Mouse (Mus musculus) forebrain, embryonic 13.5 days (tissue): ENCODE measurements around the gene Usp34. TPM values are rescaled to one million over a fixed set of nuclear protein-coding genes. Genes with fewer than 3 reads are reported as not detected.
"Not testable (repeated sequence)": the region's sequence is repeated elsewhere in the genome, so short reads cannot be mapped to it uniquely, and the experiment has no call there.

Experiments
- ATAC-seq: fragments of 200-750 bp; cut with Nextera tagmentation; 2 replicates; pipeline ENCODE4 v1.8.0; 2017
- H3K27ac ChIP-seq: fragments of 300-500 bp; sonication (generic); 2 replicates; pipeline ENCODE4 v1.5.1; 2015; ENCODE audit warnings: inconsistent platforms, mild to moderate bottlenecking, moderate library complexity
- H3K27me3 ChIP-seq: fragments of 300-500 bp; sonication (generic); 2 replicates; pipeline ENCODE4 v1.6.1; 2015; ENCODE audit warnings: mild to moderate bottlenecking, inconsistent platforms
- H3K36me3 ChIP-seq: fragments of 300-500 bp; sonication (generic); 2 replicates; pipeline ENCODE4 v1.6.1; 2015; ENCODE audit warnings: mild to moderate bottlenecking, inconsistent platforms; ENCODE audit not compliant: poor library complexity, severe bottlenecking
- H3K4me1 ChIP-seq: fragments of 300-500 bp; sonication (generic); 2 replicates; pipeline ENCODE4 v1.6.1; 2015; ENCODE audit warnings: inconsistent platforms
- H3K4me2 ChIP-seq: fragments of 300-500 bp; sonication (generic); 2 replicates; pipeline ENCODE4 v1.6.1; 2015; ENCODE audit warnings: inconsistent platforms, mild to moderate bottlenecking, moderate library complexity
- H3K4me3 ChIP-seq: fragments of 300-500 bp; sonication (generic); 2 replicates; pipeline ENCODE4 v1.5.1; 2015; ENCODE audit warnings: mild to moderate bottlenecking, inconsistent platforms
- H3K9ac ChIP-seq: fragments of 300-500 bp; sonication (generic); 2 replicates; pipeline ENCODE4 v1.6.1; 2015; ENCODE audit warnings: mild to moderate bottlenecking, inconsistent platforms
- H3K9me3 ChIP-seq: fragments of 300-500 bp; sonication (generic); replicated peaks from 2 replicates; pipeline ENCODE4 v1.6.1; 2016; ENCODE audit warnings: inconsistent platforms
- WGBS: fragments of 180-500 bp; shearing (Covaris S2); methylation state at CpG from one replicate; pipeline ENCODE4 v1.1.7; 2015; 5-methylcytosine and 5-hydroxymethylcytosine counted together
- polyA plus RNA-seq: library from polyadenylated mRNA; unstranded; fragments of >200 nt; fragmentation: Nextera tagmentation; extraction: Ambion mirVana; gene quantifications from 2 replicates; pipeline ENCODE4 v1.2.1, GENCODE M21; 2015

Gene Usp34
- polyA plus RNA-seq, 1 experiment from 2014 or later = 27.1 TPM

DNA sequence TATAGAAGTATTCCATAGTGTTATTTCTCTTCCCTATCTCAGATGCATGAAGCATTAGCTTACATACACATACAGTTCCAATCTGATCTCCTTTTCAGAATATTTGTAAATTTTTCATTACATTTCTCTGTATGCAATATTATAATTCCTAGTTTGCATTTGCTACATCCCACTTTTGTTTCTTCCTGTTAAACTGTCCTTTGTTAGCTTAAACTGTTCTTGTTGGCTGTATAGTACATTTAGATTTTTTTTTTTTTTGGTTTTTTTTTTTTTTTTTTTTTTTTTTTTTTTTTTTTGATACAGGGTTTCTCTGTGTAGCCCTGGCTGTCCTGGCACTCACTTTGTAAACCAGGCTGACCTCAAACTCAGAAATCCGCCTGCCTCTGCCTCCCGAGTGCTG, 159.2 kb downstream of the Usp34 start:
- not testable (repeated sequence) for H3K27ac ChIP-seq, H3K4me2 ChIP-seq, H3K9me3 ChIP-seq, ATAC-seq, H3K9ac ChIP-seq, H3K4me1 ChIP-seq, H3K27me3 ChIP-seq, H3K4me3 ChIP-seq
- WGBS = 90% methylated on average over 2 of the region's 2 CpGs
- peaks cover 43% of the 10 kb centered on the region for H3K36me3 ChIP-seq

DNA sequence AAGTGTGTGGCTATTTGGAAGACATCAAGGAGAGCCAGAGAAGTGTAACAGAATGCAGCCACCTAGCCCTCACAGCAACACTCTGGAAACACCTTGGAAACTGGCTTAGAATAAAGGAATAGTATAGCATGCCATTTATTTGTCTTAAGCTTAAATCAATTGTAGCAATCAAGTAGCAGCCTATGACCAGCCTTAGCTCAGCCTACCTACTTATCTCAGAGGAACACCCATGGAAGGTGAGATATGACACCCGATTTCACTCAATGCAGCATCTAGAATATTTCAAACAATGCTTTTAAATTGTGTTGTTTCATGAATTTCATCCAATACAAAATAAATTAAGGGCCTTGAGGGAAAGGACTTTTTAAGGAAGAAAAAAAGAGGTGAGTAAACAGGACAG, 183.3 kb downstream of the Usp34 start:
- peaks cover 5% of the 10 kb centered on the region; the same call in 1 of the 2 replicates for H3K4me1 ChIP-seq
- H3K4me3 ChIP-seq = no peak overlapping the region
- no peaks in the 10 kb centered on the region for H3K27me3 ChIP-seq
- 100% methylated on average over 1 of the region's 1 CpGs for WGBS
- H3K27ac ChIP-seq = no peak overlapping the region
- no peaks in the 10 kb centered on the region for H3K9me3 ChIP-seq
- no peak for ATAC-seq
- H3K36me3 ChIP-seq = peaks cover 93% of the 10 kb centered on the region
- H3K9ac ChIP-seq = no peak overlapping the region
- no peak overlapping the region for H3K4me2 ChIP-seq

DNA sequence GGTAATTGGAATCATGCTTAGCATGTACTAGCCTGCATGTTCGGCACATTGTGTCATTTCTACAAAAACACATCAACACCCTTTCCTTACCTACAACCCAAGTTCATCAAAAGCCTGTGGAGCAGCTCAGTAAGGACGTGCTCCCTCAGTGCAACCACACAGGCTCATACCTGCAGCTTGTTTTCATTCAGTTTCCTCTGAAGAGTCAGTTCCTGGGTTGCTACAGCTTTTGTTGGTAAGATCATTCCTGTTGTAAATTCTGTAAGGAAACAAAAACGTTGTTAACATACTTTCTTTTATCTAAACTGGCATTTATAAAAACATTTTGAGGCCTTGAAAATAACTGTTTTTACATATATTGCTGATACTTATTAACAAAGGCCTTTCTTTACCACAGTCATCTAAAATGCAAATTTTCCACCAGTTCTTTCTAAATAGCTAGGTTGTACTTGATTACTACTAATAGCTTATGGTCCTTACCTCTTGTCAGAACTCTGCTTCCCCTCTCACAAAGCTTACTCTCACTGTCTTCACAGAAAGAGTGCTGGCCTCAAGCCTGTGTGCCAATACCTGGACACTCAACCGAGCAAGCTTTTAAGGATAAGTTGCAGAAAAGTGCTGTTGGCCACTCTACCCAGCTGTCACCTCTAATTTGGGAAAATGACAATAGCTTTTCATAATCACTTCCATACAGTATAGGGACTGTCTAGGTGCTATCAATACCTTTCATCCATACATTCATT, 185.5 kb downstream of the Usp34 start:
- H3K4me2 ChIP-seq = no peak overlapping the region
- H3K4me1 ChIP-seq = peaks cover 25% of the 10 kb centered on the region
- H3K9ac ChIP-seq = no peak overlapping the region
- H3K4me3 ChIP-seq = no peak overlapping the region
- no peak for ATAC-seq
- peaks cover 86% of the 10 kb centered on the region for H3K36me3 ChIP-seq
- WGBS = 91% methylated on average over 4 of the region's 4 CpGs
- no peaks in the 10 kb centered on the region for H3K9me3 ChIP-seq
- no peak overlapping the region for H3K27ac ChIP-seq
- H3K27me3 ChIP-seq = no peaks in the 10 kb centered on the region

DNA sequence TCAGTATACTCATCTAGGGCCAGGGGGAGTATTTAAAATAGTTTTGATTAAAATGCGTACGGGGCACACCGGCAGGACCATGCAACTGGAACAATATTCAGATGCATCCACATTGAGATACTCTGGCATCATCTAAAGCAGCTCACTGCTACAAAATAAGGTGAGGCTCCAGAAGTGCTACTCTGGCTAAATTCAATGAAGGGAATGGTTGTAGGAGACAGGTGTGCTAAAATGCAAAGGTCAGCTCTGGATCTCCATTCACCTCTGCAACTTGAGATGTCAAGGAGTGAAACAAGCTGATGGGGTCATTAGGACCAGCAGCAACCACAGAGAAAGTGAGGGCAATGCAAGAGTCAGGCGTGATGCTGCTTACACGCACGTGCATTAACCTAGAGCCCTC, 188.5 kb downstream of the Usp34 start:
- H3K4me1 ChIP-seq = peaks cover 25% of the 10 kb centered on the region
- H3K36me3 ChIP-seq = peaks cover 56% of the 10 kb centered on the region
- H3K27ac ChIP-seq = no peak overlapping the region
- WGBS = 94% methylated on average over 6 of the region's 6 CpGs
- H3K27me3 ChIP-seq = no peaks in the 10 kb centered on the region
- H3K4me2 ChIP-seq = peak overlapping the region; percentile 87
- H3K9ac ChIP-seq = no peak overlapping the region
- H3K4me3 ChIP-seq = no peak overlapping the region
- no peak for ATAC-seq
- H3K9me3 ChIP-seq = no peaks in the 10 kb centered on the region

DNA sequence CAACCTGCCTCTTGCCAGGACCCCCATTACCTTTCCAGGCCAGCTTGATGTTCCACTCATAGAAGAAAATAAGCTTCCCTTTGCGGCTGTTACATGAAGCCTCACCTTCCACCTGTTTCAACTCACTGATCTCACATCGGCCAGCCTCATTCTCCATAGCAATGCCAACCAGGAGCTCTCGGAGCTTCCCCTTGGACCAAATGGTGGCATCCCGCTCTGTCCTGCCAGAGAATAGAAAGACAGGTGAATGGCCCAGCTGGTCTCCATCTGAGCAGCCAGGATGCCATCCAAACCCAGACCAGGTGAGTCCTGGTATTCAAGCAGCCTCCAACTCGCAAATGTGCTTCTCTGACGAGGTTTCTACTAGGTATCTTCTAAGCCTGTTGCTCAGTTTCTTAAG, 190.0 kb downstream of the Usp34 start:
- H3K4me3 ChIP-seq = peak overlapping the region; percentile 84
- peak overlapping the region; percentile 96; the same call in 1 of the 2 replicates for H3K27ac ChIP-seq
- H3K36me3 ChIP-seq = peaks cover 42% of the 10 kb centered on the region
- no peaks in the 10 kb centered on the region for H3K27me3 ChIP-seq
- H3K4me1 ChIP-seq = peaks cover 25% of the 10 kb centered on the region
- H3K9me3 ChIP-seq = no peaks in the 10 kb centered on the region
- H3K9ac ChIP-seq = peak overlapping the region; percentile 91
- 40% methylated on average over 6 of the region's 6 CpGs for WGBS
- ATAC-seq = no peak
- H3K4me2 ChIP-seq = peak overlapping the region; percentile 87

DNA sequence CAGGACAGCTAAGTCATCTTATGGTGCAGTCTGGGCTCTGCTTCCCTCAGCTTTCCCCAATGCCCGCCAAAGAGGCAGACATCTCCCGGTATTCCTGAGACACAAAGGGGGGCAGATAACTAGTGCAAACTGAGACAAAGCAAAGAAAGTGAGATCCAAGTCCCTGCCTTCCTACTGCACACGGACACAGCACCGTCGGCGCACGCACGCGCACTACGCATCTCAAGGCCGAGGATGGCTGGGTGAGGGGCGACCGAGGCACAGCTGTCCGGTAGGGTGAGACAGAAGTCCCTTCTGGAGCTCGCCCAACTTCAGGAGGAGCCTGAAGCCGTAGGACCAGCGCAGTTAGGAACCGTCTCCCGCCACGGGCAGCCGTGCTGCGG, 190.6 kb downstream of the Usp34 start:
- under 1% methylated on average over 22 of the region's 22 CpGs for WGBS
- peak; percentile 86 for ATAC-seq
- H3K9me3 ChIP-seq = no peaks in the 10 kb centered on the region

DNA sequence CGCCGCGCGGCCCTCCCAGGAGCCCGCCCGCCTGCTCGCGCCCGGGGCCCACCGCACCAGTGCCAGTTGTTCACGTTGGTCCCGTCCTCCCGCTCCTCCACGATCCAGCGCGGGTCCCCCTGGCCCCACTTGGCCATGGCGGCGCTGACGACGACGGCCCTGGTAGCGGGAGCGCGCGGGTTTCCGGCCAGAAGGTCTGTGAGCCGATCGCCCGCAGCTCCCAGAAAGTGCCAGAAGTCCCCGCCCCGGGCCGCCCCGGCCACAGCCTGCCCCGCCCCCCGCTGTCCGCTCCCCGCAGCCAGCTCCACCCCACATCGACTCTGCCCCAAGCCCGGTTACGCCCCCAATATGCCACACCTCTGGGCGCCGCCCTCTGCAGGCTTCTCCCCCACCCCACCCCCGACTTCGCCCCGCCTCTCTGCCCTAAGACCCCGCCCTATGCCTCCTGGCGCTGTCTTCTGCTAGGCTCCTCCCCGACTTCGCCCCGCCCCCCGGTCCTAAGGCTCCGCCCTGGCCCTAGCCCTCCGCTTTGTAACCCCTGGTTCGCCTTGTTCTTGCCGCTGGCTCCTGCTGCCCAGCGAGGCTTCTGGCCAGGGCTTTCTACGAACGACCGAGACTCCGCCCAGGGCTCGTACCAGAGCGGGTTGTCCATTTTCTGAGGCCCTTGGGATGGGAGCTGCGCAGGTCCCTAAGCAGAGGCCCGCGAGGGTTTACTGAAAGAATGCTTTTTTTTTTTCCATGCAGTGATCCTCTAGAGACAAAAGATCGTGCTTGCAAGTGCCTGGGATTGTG, 191.2 kb downstream of the Usp34 start, which contains the start of gene Ahsa2:
Gene Ahsa2 (minus strand): TSS at position 313 of the 792 bp plus-strand sequence.
- peak; percentile 93 for ATAC-seq
- Histone ChIP-seq H3K4me3 (peak within 1 kb of the TSS; percentile 84), H3K36me3 (peaks cover 29% of the 10 kb centered on the region), H3K9ac (peak within 1 kb of the TSS; percentile 91), H3K9me3 (no peaks in the 10 kb centered on the region), H3K4me2 (peak within 1 kb of the TSS; percentile 87), H3K27me3 (no peaks in the 10 kb centered on the region), H3K27ac (peak within 1 kb of the TSS; percentile 96), H3K4me1 (peaks cover 25% of the 10 kb centered on the region)
- WGBS = under 1% methylated on average over 52 of the region's 66 CpGs

More for the DNA sequence above, 190.6 kb downstream of the Usp34 start:
- Histone ChIP-seq H3K27ac (peak overlapping the region; percentile 96), H3K4me3 (peak overlapping the region; percentile 84), H3K4me1 (peaks cover 25% of the 10 kb centered on the region), H3K9ac (peak overlapping the region; percentile 91), H3K4me2 (peak overlapping the region; percentile 87), H3K27me3 (no peaks in the 10 kb centered on the region), H3K36me3 (peaks cover 35% of the 10 kb centered on the region)

DNA sequence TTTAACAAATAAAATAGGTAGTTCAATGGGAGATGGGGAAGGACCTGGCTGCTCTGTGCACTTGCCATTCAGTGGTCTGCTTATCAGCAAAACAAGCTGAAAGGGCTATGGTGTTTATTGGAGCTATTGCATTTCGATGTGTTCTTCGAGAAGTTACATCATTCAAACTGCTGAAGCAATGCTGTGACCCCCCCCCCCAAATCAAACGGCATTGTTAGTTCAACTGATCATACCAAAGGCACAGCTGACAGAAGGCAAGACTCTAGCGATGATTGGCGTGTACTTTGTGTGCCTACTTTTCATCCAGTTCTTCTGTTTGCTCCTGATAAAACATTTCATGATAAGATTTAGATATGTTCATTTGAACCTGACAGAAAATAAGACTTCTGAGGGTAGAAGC, 191.9 kb downstream of the Usp34 start:
- Histone ChIP-seq H3K4me2 (peak overlapping the region; percentile 87), H3K27me3 (no peaks in the 10 kb centered on the region), H3K27ac (peak overlapping the region; percentile 96), H3K9ac (peak overlapping the region; percentile 66; the same call in 1 of the 2 replicates), H3K9me3 (no peaks in the 10 kb centered on the region), H3K4me3 (peak overlapping the region; percentile 84), H3K4me1 (peaks cover 25% of the 10 kb centered on the region), H3K36me3 (peaks cover 22% of the 10 kb centered on the region)
- ATAC-seq = no peak
- 43% methylated on average over 5 of the region's 5 CpGs for WGBS

DNA sequence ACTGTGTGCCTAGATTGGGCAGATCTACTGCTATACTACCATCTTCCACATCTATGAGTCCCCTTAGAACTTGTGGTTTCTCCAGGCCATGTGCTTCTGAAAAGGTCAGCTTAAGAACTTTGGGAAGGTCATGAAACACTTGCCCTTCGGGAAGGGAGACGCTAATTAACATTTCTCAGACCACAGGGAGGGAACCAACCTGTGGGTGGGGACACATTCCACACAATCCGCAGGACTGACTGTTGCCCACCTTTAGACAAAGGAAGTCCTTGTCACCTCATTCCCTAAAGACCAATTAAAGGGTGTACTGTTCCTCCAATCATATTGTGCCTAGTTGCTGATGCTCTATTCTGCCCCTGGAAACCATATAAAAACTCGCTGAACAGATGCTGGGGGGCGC, 198.1 kb downstream of the Usp34 start:
- not testable (repeated sequence) for H3K27ac ChIP-seq, H3K4me2 ChIP-seq, ATAC-seq, H3K9ac ChIP-seq, H3K4me1 ChIP-seq, H3K4me3 ChIP-seq, H3K9me3 ChIP-seq, H3K27me3 ChIP-seq, H3K36me3 ChIP-seq
- 74% methylated on average over 5 of the region's 5 CpGs for WGBS

DNA sequence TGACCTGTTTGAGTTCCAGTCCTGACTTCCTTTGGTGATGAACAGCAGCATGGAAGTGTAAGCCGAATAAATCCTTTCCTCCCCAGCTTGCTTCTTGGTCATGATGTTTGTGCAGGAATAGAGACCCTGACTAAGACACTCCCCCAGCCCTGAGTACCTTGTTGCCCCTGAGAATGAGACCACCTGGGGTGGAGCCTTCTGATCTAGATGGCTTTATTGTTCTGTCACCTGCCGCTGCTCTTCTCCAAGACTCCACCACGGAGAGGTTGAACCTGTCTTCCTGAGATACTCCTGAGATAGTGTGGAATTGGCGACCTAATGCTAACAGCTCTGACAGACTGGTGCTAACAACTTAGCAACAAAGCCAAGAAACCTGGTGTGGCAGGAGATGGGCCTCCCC, 208.1 kb downstream of the Usp34 start:
- H3K27me3 ChIP-seq, H3K9ac ChIP-seq, H3K4me1 ChIP-seq, H3K36me3 ChIP-seq, H3K4me3 ChIP-seq, ATAC-seq, H3K4me2 ChIP-seq, H3K27ac ChIP-seq, H3K9me3 ChIP-seq: not testable (repeated sequence)
- WGBS = 77% methylated on average over 4 of the region's 4 CpGs

DNA sequence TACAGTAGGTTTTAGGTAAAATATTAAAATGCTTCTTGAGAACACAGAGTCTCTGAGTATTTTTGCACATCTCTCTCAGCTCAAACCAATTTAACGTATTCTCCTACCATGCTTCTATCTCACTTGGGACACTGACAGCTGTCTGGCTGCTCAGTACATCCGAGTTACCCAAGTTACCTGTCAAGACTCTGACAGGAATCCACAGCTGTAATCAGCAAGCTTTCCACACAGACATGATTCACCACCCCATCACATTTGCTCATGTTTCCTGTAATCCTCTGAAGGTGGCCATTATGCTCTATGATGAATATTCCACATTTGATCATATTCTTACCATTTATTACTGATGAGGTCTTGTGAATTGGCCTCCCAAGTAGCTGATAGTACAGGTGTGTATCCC, 208.6 kb downstream of the Usp34 start:
- no peak for ATAC-seq
- 80% methylated on average over 2 of the region's 2 CpGs for WGBS
- no peak overlapping the region for H3K4me3 ChIP-seq
- no peak overlapping the region for H3K27ac ChIP-seq
- peaks cover 10% of the 10 kb centered on the region for H3K4me1 ChIP-seq
- H3K36me3 ChIP-seq = no peaks in the 10 kb centered on the region
- no peak overlapping the region for H3K9ac ChIP-seq
- no peak overlapping the region for H3K4me2 ChIP-seq
- H3K27me3 ChIP-seq = no peaks in the 10 kb centered on the region
- H3K9me3 ChIP-seq = no peaks in the 10 kb centered on the region

DNA sequence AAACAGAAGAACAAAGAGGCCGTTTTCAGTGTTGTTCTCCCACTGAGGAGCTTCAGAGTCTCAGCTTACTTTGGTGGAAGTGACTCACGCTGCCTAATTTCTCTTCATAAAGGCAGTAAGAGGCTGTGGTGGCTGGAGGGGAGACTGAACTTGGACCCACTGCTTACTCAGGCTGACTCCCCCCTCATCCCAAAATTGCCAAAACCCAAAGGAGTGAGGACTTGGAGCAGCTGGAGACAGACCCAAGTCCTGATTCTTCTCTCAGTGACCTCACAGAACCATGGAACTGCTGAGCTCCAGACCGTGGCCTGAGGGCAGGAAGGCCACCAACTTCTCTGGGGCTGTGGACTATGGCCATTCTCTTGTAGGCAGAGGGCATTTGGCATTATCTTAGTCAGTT, 212.3 kb downstream of the Usp34 start:
- H3K4me2 ChIP-seq = no peak overlapping the region
- no peaks in the 10 kb centered on the region for H3K36me3 ChIP-seq
- 54% methylated on average over 3 of the region's 3 CpGs for WGBS
- no peak for ATAC-seq
- H3K4me1 ChIP-seq = no peaks in the 10 kb centered on the region
- no peak overlapping the region for H3K9ac ChIP-seq
- H3K27me3 ChIP-seq = no peaks in the 10 kb centered on the region
- H3K9me3 ChIP-seq = no peaks in the 10 kb centered on the region
- H3K4me3 ChIP-seq = no peak overlapping the region
- H3K27ac ChIP-seq = no peak overlapping the region
